24 mouse cellular contexts compared by ENCODE assay signal in the genomic region with DNA sequence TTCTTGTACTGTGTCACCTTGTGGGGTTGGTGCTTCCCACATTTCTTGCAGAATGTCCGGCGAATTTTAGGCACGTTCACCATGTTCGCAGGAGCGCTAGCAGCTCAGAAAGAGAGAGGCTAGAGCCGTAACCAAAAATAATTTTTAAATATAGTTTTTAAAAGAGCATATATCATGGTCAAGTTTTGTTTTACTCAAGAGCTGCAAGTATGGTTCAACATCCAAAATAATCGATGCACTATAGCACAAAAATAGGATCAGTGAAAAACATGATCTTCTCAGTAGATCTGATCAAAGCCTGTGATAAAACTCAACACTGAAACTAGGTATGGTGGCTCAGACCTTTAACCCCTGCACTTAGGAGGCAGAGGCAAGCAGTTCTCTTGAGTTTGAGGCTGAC. TPM values are rescaled to one million over a fixed set of nuclear protein-coding genes. Genes with fewer than 3 reads are reported as not detected.
DNase-seq lines count a peak whose midpoint lies in the region; ATAC-seq and TF ChIP-seq lines count a peak whose summit lies in the region.
"Had no signal": no experiment of that assay in that cellular context is flagged by ENCODE, and none has a peak within 500 bp of the region (broad histone marks: within the 10 kb centered on the region; RNA-seq: fewer than 3 reads in every experiment).

A gene (minus strand): TSS at position 101 of the 400 bp plus-strand sequence.

- no peak for TF ChIP-seq CTCF in MEL (IDR thresholded peaks at IDR 0.05 in 2 of 3, conservative IDR thresholded peaks at IDR 0.05 in 1 of 3; ENCODE audit: control insufficient read depth in 1 of 3, insufficient read depth in 1 of 3, low read depth in 2 of 3, low read length in 3 of 3, poor library complexity in 1 of 3, severe bottlenecking in 1 of 3)

- no peaks in the 10 kb centered on the region for H3K79me2 ChIP-seq in MEL (ENCODE audit: control insufficient read depth, insufficient read depth, low read length, poor library complexity)

- no peaks in the 10 kb centered on the region for H3K4me1 ChIP-seq in MEL (ENCODE audit: control insufficient read depth in 1 of 2, insufficient read depth in 2 of 2, low read length in 2 of 2)
- no peaks in the 10 kb centered on the region for H3K4me1 ChIP-seq in brown adipose tissue, adult 24 weeks (ENCODE audit: control insufficient read depth, insufficient read depth, insufficient read length, low read length)
- H3K4me1 ChIP-seq: forebrain, embryonic 13.5 days; heart, embryonic 10.5 days; hindbrain, embryonic 12.5 days had no signal

- TF ChIP-seq EP300 in MEL (IDR thresholded peaks at IDR 0.05; ENCODE audit: low read depth in 1 of 2, low read length in 2 of 2) = no peak

- H3K9ac ChIP-seq in MEL (ENCODE audit: control insufficient read depth, low read depth, low read length, poor library complexity, severe bottlenecking) = no peak within 1 kb of the TSS
- H3K9ac ChIP-seq: forebrain, embryonic 13.5 days; hindbrain, embryonic 12.5 days had no signal

- no peaks in the 10 kb centered on the region for H3K27me3 ChIP-seq in MEL (ENCODE audit: control insufficient read depth in 1 of 2, insufficient read depth in 2 of 2, low read length in 2 of 2)
- H3K27me3 ChIP-seq: forebrain, embryonic 13.5 days; hindbrain, embryonic 12.5 days had no signal

- no peaks in the 10 kb centered on the region for H3K36me3 ChIP-seq in MEL (ENCODE audit: control insufficient read depth in 1 of 2, insufficient read depth in 2 of 2, low read length in 2 of 2)
- H3K36me3 ChIP-seq: embryonic facial prominence, embryonic 10.5 days; G1E; heart, embryonic 10.5 days; hindbrain, embryonic 12.5 days had no signal

- no peaks in the 10 kb centered on the region for H3K9me3 ChIP-seq in MEL (replicated peaks; ENCODE audit: insufficient read depth, low read length)
- H3K9me3 ChIP-seq: embryonic facial prominence, embryonic 10.5 days; forebrain, embryonic 13.5 days; G1E; heart, embryonic 10.5 days; hindbrain, embryonic 12.5 days had no signal

- no peak for TF ChIP-seq RAD21 in MEL (IDR thresholded peaks at IDR 0.05; ENCODE audit: low read depth, low read length)

- no peak for TF ChIP-seq POLR2A in MEL (IDR thresholded peaks at IDR 0.05; ENCODE audit: control insufficient read depth in 1 of 2, insufficient read depth in 1 of 2, low read depth in 1 of 2, low read length in 2 of 2, poor library complexity in 1 of 2)

- DNase-seq in MEL (ENCODE audit: low read depth, low spot score) = no peak
- DNase-seq in frontal cortex, adult 2 months (ENCODE audit: extremely low spot score in 1 of 2, low spot score in 1 of 2) = no peak
- DNase-seq in layer of hippocampus, adult 8-10 months (ENCODE audit: low spot score in 2 of 2) = no peak
- DNase-seq in embryo, embryonic 11 days = no peak
- DNase-seq: adrenal gland, adult 2 months; adrenal gland, postnatal 25 days; B cell, adult 2 months; cerebellum, adult 11-12 months; cerebellum, adult 9-10 months; cerebellum, postnatal 25 days; gastrocnemius, postnatal 36 days; heart, adult 18-20 months; heart, postnatal 10 days; heart, postnatal 4 days had no signal

- H3K4me3 ChIP-seq in MEL (ENCODE audit: control insufficient read depth in 1 of 2, insufficient read depth in 1 of 2, low read depth in 2 of 2, low read length in 2 of 2) = no peak within 1 kb of the TSS
- H3K4me3 ChIP-seq in brown adipose tissue, adult 24 weeks (ENCODE audit: insufficient read depth, low read depth, low read length) = no peak within 1 kb of the TSS
- H3K4me3 ChIP-seq: embryonic facial prominence, embryonic 10.5 days; forebrain, embryonic 13.5 days; heart, embryonic 10.5 days; hindbrain, embryonic 12.5 days had no signal

- no peak within 1 kb of the TSS for H3K27ac ChIP-seq in MEL (ENCODE audit: control insufficient read depth, low read depth, low read length)
- H3K27ac ChIP-seq in brown adipose tissue, adult 24 weeks (replicated peaks; ENCODE audit: low read depth, low read length) = no peak within 1 kb of the TSS
- H3K27ac ChIP-seq: embryonic facial prominence, embryonic 10.5 days; forebrain, embryonic 13.5 days; heart, embryonic 10.5 days; hindbrain, embryonic 12.5 days had no signal

- no peak for ATAC-seq in CD4-positive, CD25-positive, alpha-beta regulatory T cell, adult 4 months
- no peak for ATAC-seq in megakaryocyte progenitor cell, adult 5-6 weeks (replicated peaks; ENCODE audit: poor library complexity)
- ATAC-seq: forebrain, embryonic 13.5 days; hindbrain, embryonic 16.5 days had no signal

TF ChIP-seq in MEL, 35 proteins besides CTCF, POLR2A, EP300 and RAD21:
- TF ChIP-seq HCFC1 (IDR thresholded peaks at IDR 0.05; ENCODE audit: low read depth, low read length) (no peak), ZNF384 (IDR thresholded peaks at IDR 0.05; ENCODE audit: low read depth, low read length) (no peak), TBP (IDR thresholded peaks at IDR 0.05; ENCODE audit: low read depth, low read length) (no peak), RCOR1 (IDR thresholded peaks at IDR 0.05; ENCODE audit: low read depth, low read length) (no peak), TCF12 (IDR thresholded peaks at IDR 0.05; ENCODE audit: low read depth, low read length) (no peak), MAFK (IDR thresholded peaks at IDR 0.05; ENCODE audit: borderline replicate concordance, low read depth, low read length) (no peak), KAT2A (conservative IDR thresholded peaks at IDR 0.05; ENCODE audit: low read depth, low read length) (no peak), POLR2AphosphoS2 (IDR thresholded peaks at IDR 0.05; ENCODE audit: low read length) (no peak), USF1 (IDR thresholded peaks at IDR 0.05; ENCODE audit: low read depth, low read length) (no peak)
TF ChIP-seq in MEL: peak in this region for 0.

RNA-seq across cellular contexts. Expression of the gene that starts here (rescaled TPM):
- 10 to 100 TPM; 24.4 to 31.0 TPM for polyA plus RNA-seq in CD4-positive, CD25-positive, alpha-beta regulatory T cell, adult 4 months (2017; shearing (Covaris generic))
- total RNA-seq in MEL (2012; rRNA removed) = 77.1 and 157 TPM in 2 replicates
- polyA plus RNA-seq in MEL (2012; ENCODE audit: insufficient read depth in 1 of 2, insufficient read length in 2 of 2, low read depth in 1 of 2, low replicate concordance in 2 of 2, missing spikeins in 1 of 2) = 1 to 10 TPM in 1 of 2 experiments, not detected in 1; 7.4 TPM
- 10.5 and 13.7 TPM in 2 replicates for polyA plus RNA-seq in brown adipose tissue, adult 24 weeks (2012; ENCODE audit: insufficient read depth, insufficient read length, missing spikeins)
- total RNA-seq in megakaryocyte progenitor cell, adult 5-6 weeks (2015) = 40.1 and 57.4 TPM in 2 replicates
- total RNA-seq in megakaryocyte progenitor cell, adult 5-6 weeks (2017) = 14.5 and 14.6 TPM in 2 replicates
- 2.4 and 3.1 TPM in 2 replicates for polyA plus RNA-seq in frontal cortex, adult 2 months (2012; rRNA removed)
- 1 to 10 TPM; 1.3 to 4.4 (median 2.8) TPM for total RNA-seq in layer of hippocampus, adult 8-10 months (2022)
- total RNA-seq: gastrocnemius, adult 8-10 months had no signal
- polyA plus RNA-seq: adrenal gland, adult 2 months; embryonic facial prominence, embryonic 10.5 days; hindbrain, embryonic 12.5 days had no signal
